Mouse (Mus musculus): ENCODE measurements at regions not wholly inside any gene's neighbourhood (a gene's known extent, or its start where the extent isn't known, plus 50 kb on each side); places are given as distances from the start of the nearest gene placed in this dataset.

DNA sequence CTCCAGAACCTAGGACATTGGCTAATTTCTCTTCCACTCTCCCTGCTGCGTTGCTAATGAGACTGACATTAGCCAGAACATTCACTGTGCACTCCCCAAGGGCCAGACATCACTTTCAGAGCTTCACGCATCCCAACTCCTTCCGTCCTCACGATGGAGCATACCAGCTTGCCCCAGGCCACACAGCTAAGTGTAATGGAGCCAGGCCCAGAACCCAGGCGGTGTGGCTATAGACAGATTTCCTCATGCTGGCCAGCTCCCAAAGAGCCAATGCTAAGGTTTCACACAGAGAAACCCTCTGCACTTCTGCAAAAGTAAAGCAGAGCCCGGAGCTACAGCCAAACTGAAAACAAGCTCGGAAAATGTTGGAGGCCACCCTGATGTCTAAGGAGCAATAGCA, 139.1 kb downstream of the Vegfa start:
- DNase-seq (ENCODE audit: low spot score in 2 of 2), result no peak

- no peak for DNase-seq (ENCODE audit: low spot score in 2 of 2)
These were observed 142.7 kb downstream of the Vegfa start for GRCm38 (mm10) chr17:45889451-45889850.

GRCm38 (mm10) chr17:45889051-45889450, 143.1 kb downstream of the Vegfa start:
- no peak for DNase-seq (ENCODE audit: low spot score in 2 of 2)

GRCm38 (mm10) chr17:45886420-45887049, 145.6 kb downstream of the Vegfa start:
- DNase-seq (ENCODE audit: low spot score in 2 of 2), result no peak

- DNase-seq (ENCODE audit: low spot score in 2 of 2), result no peak
These were observed 146.5 kb downstream of the Vegfa start for GRCm38 (mm10) chr17:45885461-45886336.

GRCm38 (mm10) chr17:45884021-45884722, 148.0 kb downstream of the Vegfa start:
- no peak for DNase-seq (ENCODE audit: low spot score in 2 of 2)

GRCm38 (mm10) chr17:45882682-45883081, 149.0 kb upstream of the 1600014C23Rik start:
- DNase-seq (ENCODE audit: low spot score in 2 of 2), result no peak

DNA sequence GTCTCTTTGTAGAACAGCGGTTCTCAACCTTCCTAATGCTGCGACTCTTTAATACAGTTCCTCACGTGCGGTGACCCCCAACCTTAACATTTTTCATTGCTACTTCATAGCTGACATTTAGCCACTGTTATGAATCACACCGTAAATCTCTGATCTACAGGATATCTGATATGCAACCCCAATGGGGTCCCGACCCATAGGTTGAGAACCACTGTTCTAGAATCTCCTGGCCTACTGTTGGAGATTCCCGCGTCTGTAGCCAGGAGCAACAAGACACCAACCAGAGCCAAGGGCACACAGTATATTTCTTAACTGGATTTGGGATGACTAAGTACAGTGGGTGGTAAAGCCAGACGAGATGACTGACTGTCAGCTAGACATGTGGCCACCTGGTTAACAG, 147.6 kb upstream of the 1600014C23Rik start:
- no peak for DNase-seq (ENCODE audit: low spot score in 2 of 2)

- no peak for DNase-seq (ENCODE audit: low spot score in 2 of 2)
These were observed 147.1 kb upstream of the 1600014C23Rik start for GRCm38 (mm10) chr17:45880761-45881160.

- DNase-seq (ENCODE audit: low spot score in 2 of 2), result no peak
These were observed 146.0 kb upstream of the 1600014C23Rik start for GRCm38 (mm10) chr17:45879478-45880250.

- DNase-seq (ENCODE audit: low spot score in 2 of 2), result no peak
These were observed 144.8 kb upstream of the 1600014C23Rik start for GRCm38 (mm10) chr17:45878394-45878793.

DNA sequence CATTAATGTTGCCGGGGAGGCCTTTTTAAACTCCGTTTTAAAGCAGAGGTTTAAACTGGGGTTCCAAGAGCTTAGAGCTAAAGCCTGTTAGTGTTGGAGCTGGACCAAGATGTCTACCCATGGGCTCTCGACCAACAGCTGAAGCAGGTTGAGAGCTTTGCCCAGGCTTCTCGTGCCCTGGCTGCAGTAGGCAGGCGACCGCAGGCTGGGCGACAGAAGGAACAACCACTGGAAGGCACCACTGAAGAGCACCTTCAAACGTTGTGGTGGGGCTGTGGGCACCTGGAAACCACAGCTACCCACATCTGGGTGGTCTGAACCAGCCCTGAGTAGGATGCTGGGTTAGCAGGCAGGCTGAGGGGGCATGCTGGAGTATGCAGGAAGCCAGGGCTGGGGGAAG, 141.7 kb upstream of the 1600014C23Rik start:
- no peak for DNase-seq (ENCODE audit: low spot score in 2 of 2)

DNA sequence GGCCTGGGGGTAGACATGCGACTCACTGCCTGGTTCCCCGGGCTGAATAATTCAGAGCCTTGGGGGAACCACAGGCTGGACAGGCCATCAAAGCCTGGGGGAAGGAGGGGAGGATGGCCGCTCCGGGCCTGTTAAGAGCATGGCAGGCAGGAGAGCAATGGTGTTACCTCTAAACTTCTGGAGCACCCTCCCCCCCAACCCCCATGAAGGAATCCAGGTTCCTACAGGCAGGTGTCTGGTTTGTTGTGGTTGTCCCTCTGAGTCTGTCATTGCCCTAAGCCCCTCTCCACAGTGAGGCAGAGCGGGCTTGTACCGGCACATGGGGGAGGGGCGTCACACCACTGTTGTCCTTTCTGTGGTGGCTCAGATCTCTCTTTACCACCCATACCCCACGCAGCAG, 140.4 kb upstream of the 1600014C23Rik start:
- no peak for DNase-seq (ENCODE audit: low spot score in 2 of 2)

DNA sequence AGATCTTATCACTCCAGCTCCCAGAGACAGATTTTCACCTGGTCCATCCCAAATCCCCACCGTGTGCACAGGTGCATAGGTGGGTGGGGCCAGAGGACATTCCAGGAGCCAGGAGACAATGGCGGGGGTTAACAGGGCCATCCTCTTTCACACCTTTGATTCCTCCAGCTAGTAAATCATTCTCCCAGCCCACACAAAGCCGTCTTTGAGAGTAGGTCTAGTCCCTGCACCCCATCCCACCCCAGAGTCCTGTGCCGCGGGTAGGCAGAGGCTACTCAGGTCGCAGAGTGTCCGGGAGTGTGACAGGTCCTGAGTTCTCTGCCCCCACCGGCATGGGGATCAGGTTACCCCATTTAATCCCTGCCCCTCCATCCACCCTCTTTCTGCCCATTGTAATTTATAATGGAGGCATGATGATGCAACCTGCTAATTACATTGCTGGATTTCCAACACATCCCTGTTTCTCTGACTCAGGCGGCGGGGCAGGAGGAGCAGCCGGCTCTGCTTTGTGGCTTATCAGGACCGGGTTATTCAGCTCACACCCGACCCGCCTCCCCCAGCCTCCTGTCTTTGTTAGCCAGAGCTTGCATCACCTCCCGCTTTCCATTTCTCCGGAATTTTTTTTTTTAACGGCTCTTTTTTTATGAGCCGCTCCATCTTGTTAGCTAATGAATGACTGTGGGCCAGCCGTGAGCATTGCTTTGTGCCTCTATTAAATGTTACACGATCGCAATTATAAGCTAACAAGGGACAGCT, 139.7 kb upstream of the 1600014C23Rik start:
- DNase-seq (ENCODE audit: low spot score in 2 of 2), result peak in 1 of 2 experiments; percentile 15

DNA sequence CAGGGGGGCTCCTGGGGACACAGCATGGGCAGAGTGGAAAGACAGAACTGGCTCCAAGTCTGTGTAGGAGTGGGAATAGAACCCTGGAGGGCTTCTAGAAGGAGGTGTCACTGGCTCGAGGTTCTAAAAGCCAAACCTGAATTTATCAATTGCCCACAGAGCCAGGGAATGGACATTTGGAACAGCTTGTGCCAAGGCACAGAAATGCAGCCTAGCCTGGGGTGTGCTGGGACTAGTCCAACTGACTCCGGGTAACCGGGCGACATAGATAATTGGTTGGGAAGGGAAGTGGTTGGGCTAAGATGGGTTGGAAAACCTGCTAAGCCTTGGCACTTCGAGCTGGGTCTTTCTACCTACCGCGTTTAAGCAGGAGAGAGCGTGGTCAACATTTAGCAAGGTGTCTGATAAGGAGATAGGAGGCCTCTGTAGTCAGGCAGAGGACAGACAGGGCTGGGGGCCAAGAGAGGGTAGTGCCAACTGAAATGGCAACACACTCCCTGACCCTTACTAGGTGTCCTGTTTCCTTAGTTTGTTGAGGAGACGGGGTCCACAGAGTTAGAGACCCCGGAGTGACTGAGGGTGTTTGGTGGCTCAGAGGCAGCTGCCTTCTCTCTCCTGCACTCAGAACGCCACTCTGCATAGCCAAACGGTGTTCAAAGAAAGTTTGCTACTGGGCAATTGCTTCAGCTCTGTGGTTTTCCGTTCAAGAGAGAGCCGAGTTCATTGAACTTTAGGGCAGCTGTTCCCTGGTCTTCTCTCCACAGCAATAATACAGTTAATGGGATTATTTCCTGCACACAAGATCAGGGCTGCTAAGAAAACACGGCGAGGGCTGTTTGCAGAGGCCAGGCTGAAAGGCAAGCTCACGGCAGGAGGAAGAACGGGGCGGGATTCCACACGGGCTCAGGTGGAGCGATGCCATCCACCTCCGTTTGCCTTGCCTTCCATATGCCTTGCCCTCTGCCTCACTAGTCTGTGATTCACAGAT, 138.3 kb upstream of the 1600014C23Rik start:
- no peak for DNase-seq (ENCODE audit: low spot score in 2 of 2)

- no peak for DNase-seq (ENCODE audit: low spot score in 2 of 2)
These were observed 137.4 kb upstream of the 1600014C23Rik start for GRCm38 (mm10) chr17:45871067-45871466.

DNA sequence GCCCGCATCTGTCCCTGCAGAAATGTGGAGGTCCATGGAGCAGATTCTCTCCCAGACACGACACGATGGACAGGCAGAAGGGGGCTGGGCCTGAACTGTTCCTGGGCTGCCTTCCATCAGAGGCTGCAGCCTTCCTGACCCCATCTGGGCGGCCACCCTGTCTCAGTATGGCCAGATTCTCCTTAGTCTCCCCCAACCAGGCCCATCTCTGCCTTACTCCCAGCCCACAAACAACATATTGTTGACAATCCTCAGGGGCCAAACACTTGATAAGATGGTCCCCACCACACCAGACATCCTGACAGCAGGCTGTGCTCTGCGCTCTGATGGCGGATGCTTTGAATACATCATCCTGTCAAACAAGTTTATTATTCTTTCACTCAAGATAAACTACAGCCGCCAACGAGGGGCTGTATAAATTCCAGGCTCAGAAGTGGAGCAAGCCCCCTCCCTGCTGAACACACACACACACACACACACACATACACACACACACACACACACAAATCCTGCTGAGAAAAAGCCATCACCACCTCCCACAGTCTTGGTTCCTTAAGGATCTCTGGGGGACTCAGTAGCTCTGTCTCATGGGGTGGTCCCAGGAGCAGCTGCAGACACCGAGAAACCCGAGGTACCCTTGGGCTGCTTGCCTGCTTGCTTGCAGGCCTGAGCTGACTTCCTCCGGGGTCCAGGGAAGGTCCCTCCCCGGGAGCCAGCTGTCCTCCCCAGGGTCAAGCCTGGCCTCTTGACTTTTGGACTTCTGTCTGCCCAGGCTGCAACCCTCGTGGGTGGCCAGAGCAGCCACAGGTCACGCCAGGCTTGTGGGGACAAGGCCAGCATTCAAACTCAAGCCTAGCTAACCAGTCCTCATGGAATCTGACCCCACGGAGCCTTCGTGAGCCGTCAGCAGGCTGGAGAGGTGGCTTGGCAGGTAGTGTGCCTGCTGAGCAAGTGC, 135.6 kb upstream of the 1600014C23Rik start:
- DNase-seq (ENCODE audit: low spot score in 2 of 2), result no peak

DNA sequence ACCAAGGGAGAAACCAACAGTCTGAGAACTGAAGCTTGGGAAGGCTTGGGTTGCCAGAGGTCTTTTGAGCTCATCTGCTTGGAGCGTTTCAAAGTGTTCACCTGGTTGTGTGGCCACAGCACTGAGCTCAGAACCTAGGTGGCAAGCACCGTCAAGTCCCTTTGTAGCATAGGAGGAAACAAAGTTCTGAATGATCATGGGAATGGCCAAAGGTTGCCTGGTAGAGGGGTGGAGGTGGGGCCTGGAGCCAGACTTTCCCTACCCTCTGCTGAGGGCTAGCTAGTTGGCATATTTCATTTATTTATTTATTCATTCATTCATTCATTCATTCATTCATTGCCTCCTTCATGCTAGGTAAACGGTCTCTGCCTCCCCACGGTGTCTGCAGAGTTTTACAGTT, 134.9 kb upstream of the 1600014C23Rik start:
- no peak for DNase-seq (ENCODE audit: low spot score in 2 of 2)
